Mouse (Mus musculus) neural tube, embryonic 11.5 days (tissue): Measurements from ENCODE around the gene Hmgb1. TPM values are rescaled to one million over a fixed set of nuclear protein-coding genes. Genes with fewer than 3 reads are reported as not detected.

Experiments used
- ATAC-seq: fragments of 200-750 bp; cut with Nextera tagmentation; 2 replicates; pipeline ENCODE4 v1.8.0; 2017; ENCODE audit warnings: moderate number of reproducible peaks, mild to moderate bottlenecking, moderate TSS enrichment, moderate library complexity; ENCODE audit not compliant: insufficient read depth, low FRiP score, low TSS enrichment
- DNase-seq: peaks from one replicate; pipeline ENCODE4 v3.0.0-alpha.2; 2015; ENCODE audit warnings: low spot score
- H3K27ac ChIP-seq: fragments of 300-500 bp; sonication (generic); 2 replicates; pipeline ENCODE4 v1.5.1; 2014; ENCODE audit warnings: low read depth, mild to moderate bottlenecking, low read length
- H3K27me3 ChIP-seq: fragments of 300-500 bp; sonication (generic); 2 replicates; pipeline ENCODE4 v1.6.1; 2014; ENCODE audit warnings: mild to moderate bottlenecking, low read length, mixed read lengths; ENCODE audit not compliant: control insufficient read depth, insufficient read depth
- H3K36me3 ChIP-seq: fragments of 300-500 bp; sonication (generic); 2 replicates; pipeline ENCODE4 v1.6.1; 2014; ENCODE audit warnings: mild to moderate bottlenecking, low read length, moderate library complexity, mixed read lengths; ENCODE audit not compliant: control insufficient read depth, insufficient read depth
- H3K4me1 ChIP-seq: fragments of 300-500 bp; sonication (generic); 2 replicates; pipeline ENCODE4 v1.6.1; 2014; ENCODE audit warnings: low read length, mixed read lengths; ENCODE audit not compliant: control insufficient read depth, insufficient read depth
- H3K4me2 ChIP-seq: fragments of 300-500 bp; sonication (generic); 2 replicates; pipeline ENCODE4 v1.6.1; 2014; ENCODE audit warnings: low read depth, mild to moderate bottlenecking, moderate library complexity
- H3K4me3 ChIP-seq: fragments of 300-500 bp; sonication (generic); 2 replicates; pipeline ENCODE4 v1.5.1; 2014; ENCODE audit warnings: low read depth, low read length
- H3K9ac ChIP-seq: fragments of 300-500 bp; sonication (generic); 2 replicates; pipeline ENCODE4 v1.6.1; 2014; ENCODE audit warnings: mild to moderate bottlenecking, low read length
- H3K9me3 ChIP-seq: fragments of 300-500 bp; sonication (generic); 2 replicates; pipeline ENCODE4 v1.6.1; 2016; ENCODE audit warnings: low read length; ENCODE audit not compliant: control insufficient read depth
- WGBS: fragments of 180-500 bp; shearing (Covaris S2); extraction: QIAGEN DNeasy Blood & Tissue Kit; methylation state at CpG from one replicate; pipeline ENCODE4 v1.1.7; 2014; 5-methylcytosine and 5-hydroxymethylcytosine counted together
- polyA plus RNA-seq: library from polyadenylated mRNA; unstranded; fragments of >200 nt; fragmentation: Nextera tagmentation; extraction: Ambion mirVana; gene quantifications from 2 replicates; pipeline ENCODE4 v1.2.1, GENCODE M21; 2014

Hmgb1 gene
- polyA plus RNA-seq, 1 experiment from 2014 or later: 1,783 TPM

- H3K27me3 ChIP-seq: no peaks in the 10 kb centered on the region
- no peak overlapping the region for H3K4me2 ChIP-seq
- H3K4me3 ChIP-seq: no peak overlapping the region
- H3K4me1 ChIP-seq: no peaks in the 10 kb centered on the region; the same call in 1 of the 2 replicates
- H3K27ac ChIP-seq: no peak overlapping the region
- DNase-seq (no peak), ATAC-seq (no peak)
- 85% methylated on average over 3 of the region's 3 CpGs for WGBS
- no peaks in the 10 kb centered on the region for H3K9me3 ChIP-seq
- no peak overlapping the region for H3K9ac ChIP-seq
- no peaks in the 10 kb centered on the region for H3K36me3 ChIP-seq
These were observed 166.4 kb downstream of the Hmgb1 start for GRCm38 (mm10) chr5:149017666-149018415.

GRCm38 (mm10) chr5:149017181-149017580, 167.1 kb downstream of the Hmgb1 start:
- H3K27ac ChIP-seq: no peak overlapping the region
- DNase-seq (no peak), ATAC-seq (no peak)
- no peak overlapping the region for H3K4me3 ChIP-seq
- H3K27me3 ChIP-seq: no peaks in the 10 kb centered on the region
- WGBS: 96% methylated on average over 3 of the region's 3 CpGs
- no peak overlapping the region for H3K9ac ChIP-seq
- no peaks in the 10 kb centered on the region for H3K9me3 ChIP-seq
- no peak overlapping the region for H3K4me2 ChIP-seq
- no peaks in the 10 kb centered on the region for H3K36me3 ChIP-seq
- H3K4me1 ChIP-seq: no peaks in the 10 kb centered on the region; the same call in 1 of the 2 replicates

GRCm38 (mm10) chr5:149016261-149016660, 168.0 kb downstream of the Hmgb1 start:
- Histone ChIP-seq H3K4me2 (peak overlapping the region; percentile 84), H3K27ac (no peak overlapping the region), H3K27me3 (no peaks in the 10 kb centered on the region), H3K4me3 (no peak overlapping the region), H3K9me3 (no peaks in the 10 kb centered on the region), H3K36me3 (no peaks in the 10 kb centered on the region), H3K4me1 (no peaks in the 10 kb centered on the region; the same call in 1 of the 2 replicates), H3K9ac (no peak overlapping the region)
- 83% methylated on average over 5 of the region's 5 CpGs for WGBS
- DNase-seq (no peak), ATAC-seq (no peak)

GRCm38 (mm10) chr5:149015335-149016201, 168.7 kb downstream of the Hmgb1 start:
- Histone ChIP-seq H3K9me3 (no peaks in the 10 kb centered on the region), H3K9ac (peak overlapping the region; percentile 66), H3K4me1 (no peaks in the 10 kb centered on the region; the same call in 1 of the 2 replicates), H3K27ac (no peak overlapping the region), H3K36me3 (no peaks in the 10 kb centered on the region), H3K4me2 (peak overlapping the region; percentile 84), H3K27me3 (no peaks in the 10 kb centered on the region), H3K4me3 (peak overlapping the region; percentile 48)
- DNase-seq (peak; percentile 48), ATAC-seq (peak; percentile 45; the same call in 1 of the 2 replicates)
- 3% methylated on average over 31 of the region's 37 CpGs for WGBS

- peak; percentile 25 for DNase-seq
- ATAC-seq: peak; percentile 41; the same call in 1 of the 2 replicates
- 5% methylated on average over 17 of the region's 17 CpGs for WGBS
- Histone ChIP-seq H3K9ac (peak overlapping the region; percentile 66), H3K27me3 (no peaks in the 10 kb centered on the region), H3K27ac (no peak overlapping the region), H3K4me3 (peak overlapping the region; percentile 48), H3K4me1 (no peaks in the 10 kb centered on the region; the same call in 1 of the 2 replicates), H3K4me2 (peak overlapping the region; percentile 84), H3K36me3 (no peaks in the 10 kb centered on the region), H3K9me3 (no peaks in the 10 kb centered on the region)
These were observed 169.6 kb downstream of the Hmgb1 start for GRCm38 (mm10) chr5:149014600-149015268.

- Histone ChIP-seq H3K27me3 (no peaks in the 10 kb centered on the region), H3K4me1 (no peaks in the 10 kb centered on the region; the same call in 1 of the 2 replicates), H3K27ac (no peak overlapping the region), H3K9ac (no peak overlapping the region), H3K4me3 (no peak overlapping the region), H3K4me2 (no peak overlapping the region), H3K9me3 (no peaks in the 10 kb centered on the region), H3K36me3 (no peaks in the 10 kb centered on the region)
- no peak for DNase-seq
- ATAC-seq: no peak
- 70% methylated on average over 7 of the region's 7 CpGs for WGBS
These were observed 170.3 kb downstream of the Hmgb1 start for GRCm38 (mm10) chr5:149013817-149014508.

GRCm38 (mm10) chr5:149009111-149009510, 175.2 kb downstream of the Hmgb1 start:
- no peak for ATAC-seq
- Histone ChIP-seq H3K27me3 (no peaks in the 10 kb centered on the region), H3K9ac (no peak overlapping the region), H3K27ac (no peak overlapping the region), H3K4me2 (no peak overlapping the region), H3K4me3 (no peak overlapping the region), H3K4me1 (peaks cover 3% of the 10 kb centered on the region), H3K36me3 (no peaks in the 10 kb centered on the region), H3K9me3 (no peaks in the 10 kb centered on the region)
- no peak for DNase-seq
- 92% methylated on average over 3 of the region's 3 CpGs for WGBS

GRCm38 (mm10) chr5:149007295-149007646, 177.0 kb downstream of the Hmgb1 start:
- H3K9me3 ChIP-seq: no peaks in the 10 kb centered on the region
- 0 out of 2 replicates have a peak overlapping the region, but pooled peaks have one; percentile 42 for H3K27ac ChIP-seq
- no peaks in the 10 kb centered on the region for H3K27me3 ChIP-seq
- WGBS: 77% methylated on average over 5 of the region's 5 CpGs
- no peak overlapping the region for H3K4me3 ChIP-seq
- peak overlapping the region; percentile 51 for H3K9ac ChIP-seq
- no peak for ATAC-seq
- DNase-seq: no peak
- no peak overlapping the region for H3K4me2 ChIP-seq
- no peaks in the 10 kb centered on the region for H3K36me3 ChIP-seq
- peaks cover 3% of the 10 kb centered on the region for H3K4me1 ChIP-seq
